Mouse (Mus musculus) limb, embryonic 11.5 days (tissue): Measurements from ENCODE around the gene H2-K1. TPM values are rescaled to one million over a fixed set of nuclear protein-coding genes. Genes with fewer than 3 reads are reported as not detected.
"Not testable (repeated sequence)": the region's sequence is repeated elsewhere in the genome, so short reads cannot be mapped to it uniquely, and the experiment has no call there.

Experiments used
- ATAC-seq: fragments of 200-750 bp; cut with Nextera tagmentation; 2 replicates; pipeline ENCODE4 v1.8.0; 2017; ENCODE audit warnings: low read depth; ENCODE audit not compliant: insufficient number of reproducible peaks, low FRiP score, low TSS enrichment
- DNase-seq: peaks from one replicate; pipeline ENCODE4 v3.0.0-alpha.2; 2015; ENCODE audit warnings: low spot score
- H3K27ac ChIP-seq: fragments of 300-500 bp; sonication (generic); replicated peaks from 2 replicates; pipeline ENCODE4 v1.5.1; 2014; ENCODE audit warnings: low read depth, mild to moderate bottlenecking, low read length
- H3K27me3 ChIP-seq: fragments of 300-500 bp; sonication (generic); 2 replicates; pipeline ENCODE4 v1.6.1; 2014; ENCODE audit warnings: mild to moderate bottlenecking, low read length, mixed read lengths; ENCODE audit not compliant: control insufficient read depth, insufficient read depth
- H3K36me3 ChIP-seq: fragments of 300-500 bp; sonication (generic); 2 replicates; pipeline ENCODE4 v1.6.1; 2014; ENCODE audit warnings: mild to moderate bottlenecking, low read length, moderate library complexity, mixed read lengths; ENCODE audit not compliant: control insufficient read depth, insufficient read depth
- H3K4me1 ChIP-seq: fragments of 300-500 bp; sonication (generic); 2 replicates; pipeline ENCODE4 v1.6.1; 2014; ENCODE audit warnings: low read length, mixed read lengths; ENCODE audit not compliant: control insufficient read depth, insufficient read depth
- H3K4me2 ChIP-seq: fragments of 300-500 bp; sonication (generic); 2 replicates; pipeline ENCODE4 v1.6.1; 2014; ENCODE audit warnings: low read depth, mild to moderate bottlenecking, moderate library complexity; ENCODE audit not compliant: severe bottlenecking
- H3K4me3 ChIP-seq: fragments of 300-500 bp; sonication (generic); 2 replicates; pipeline ENCODE4 v1.5.1; 2014; ENCODE audit warnings: low read depth, low read length
- H3K9ac ChIP-seq: fragments of 300-500 bp; sonication (generic); 2 replicates; pipeline ENCODE4 v1.6.1; 2014; ENCODE audit warnings: mild to moderate bottlenecking, low read length
- H3K9me3 ChIP-seq: fragments of 300-500 bp; sonication (generic); 2 replicates; pipeline ENCODE4 v1.6.1; 2016; ENCODE audit warnings: low read length; ENCODE audit not compliant: control insufficient read depth
- WGBS: fragments of 180-500 bp; shearing (Covaris S2); extraction: QIAGEN DNeasy Blood & Tissue Kit; methylation state at CpG from one replicate; pipeline ENCODE4 v1.1.7; 2014; 5-methylcytosine and 5-hydroxymethylcytosine counted together
- polyA plus RNA-seq: library from polyadenylated mRNA; unstranded; fragments of >200 nt; fragmentation: Nextera tagmentation; extraction: Ambion mirVana; gene quantifications from 2 replicates; pipeline ENCODE4 v1.2.1, GENCODE M21; 2014

Gene H2-K1
- polyA plus RNA-seq, 1 experiment from 2014 or later, result 5.3 TPM

DNA sequence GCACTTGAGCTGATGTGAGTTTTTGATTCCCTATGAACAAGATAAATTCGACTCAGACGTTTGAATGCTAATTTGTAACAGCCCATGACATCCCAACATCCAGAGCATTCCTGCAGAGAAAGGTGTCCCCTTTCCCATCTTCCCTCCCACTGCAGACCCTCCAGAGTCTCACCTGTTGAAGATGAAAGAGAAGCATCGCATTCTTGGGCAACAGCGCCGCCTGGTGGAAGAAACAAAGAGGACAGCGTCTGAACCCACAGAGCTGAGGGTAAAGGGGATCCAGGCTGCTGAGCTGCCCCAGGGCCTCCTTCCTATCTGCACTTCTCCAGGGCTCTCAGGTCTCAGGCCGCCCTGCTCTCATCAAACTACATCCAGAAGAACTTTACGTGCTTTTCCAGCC lies 18.0 kb downstream of the H2-K1 start:
- H3K27ac ChIP-seq, H3K4me3 ChIP-seq, H3K9me3 ChIP-seq, H3K4me1 ChIP-seq, H3K9ac ChIP-seq, ATAC-seq, H3K36me3 ChIP-seq: not testable (repeated sequence)
- 14% methylated on average over 8 of the region's 8 CpGs for WGBS
- peak; percentile 79 for DNase-seq
- Histone ChIP-seq H3K4me2 (peak overlapping the region; percentile 49; the same call in 1 of the 2 replicates), H3K27me3 (peaks cover 25% of the 10 kb centered on the region)

DNA sequence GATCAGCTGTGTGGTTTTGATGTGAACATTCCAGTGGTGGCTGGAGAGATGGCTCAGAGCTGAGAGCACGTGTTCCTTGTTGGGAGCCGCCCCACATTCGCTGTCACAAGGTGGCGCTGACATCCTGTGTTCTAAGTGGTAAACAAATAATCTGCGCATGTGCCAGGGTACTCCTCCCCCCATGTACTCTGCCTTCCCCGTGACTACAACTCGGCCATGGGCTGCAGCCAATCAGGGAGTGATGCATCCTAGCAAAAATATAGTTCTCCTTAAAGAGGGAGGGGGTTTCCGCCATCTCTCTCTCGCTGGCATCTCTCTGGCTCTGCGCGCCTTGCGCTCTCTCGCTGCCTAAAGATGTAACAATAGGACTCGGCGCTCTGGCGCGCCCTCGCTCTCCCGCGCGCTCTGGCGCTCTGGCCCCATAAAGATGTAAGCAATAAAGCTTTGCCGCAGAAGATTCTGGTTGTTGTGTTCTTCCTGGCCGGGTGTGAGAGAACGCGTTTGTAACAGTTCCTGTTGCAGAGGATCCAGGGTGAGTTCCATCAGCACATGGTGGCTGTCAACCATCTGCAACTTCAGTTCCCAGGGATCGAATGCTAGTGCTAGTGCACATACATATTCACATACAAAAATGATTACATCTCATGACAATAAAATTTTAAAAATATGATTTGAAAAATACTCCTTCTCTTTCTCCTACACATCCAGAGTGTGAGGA lies 18.8 kb downstream of the H2-K1 start:
- not testable (repeated sequence) for H3K36me3 ChIP-seq, H3K4me1 ChIP-seq, H3K9me3 ChIP-seq
- DNase-seq (peak; percentile 96), ATAC-seq (peak; percentile 92)
- Histone ChIP-seq H3K27ac (peak overlapping the region; percentile 59; the same call in 1 of the 2 replicates), H3K4me2 (peak overlapping the region; percentile 49), H3K27me3 (peaks cover 29% of the 10 kb centered on the region), H3K4me3 (peak overlapping the region; percentile 43), H3K9ac (peak overlapping the region; percentile 61)
- WGBS, result 1% methylated on average over 27 of the region's 27 CpGs

DNA sequence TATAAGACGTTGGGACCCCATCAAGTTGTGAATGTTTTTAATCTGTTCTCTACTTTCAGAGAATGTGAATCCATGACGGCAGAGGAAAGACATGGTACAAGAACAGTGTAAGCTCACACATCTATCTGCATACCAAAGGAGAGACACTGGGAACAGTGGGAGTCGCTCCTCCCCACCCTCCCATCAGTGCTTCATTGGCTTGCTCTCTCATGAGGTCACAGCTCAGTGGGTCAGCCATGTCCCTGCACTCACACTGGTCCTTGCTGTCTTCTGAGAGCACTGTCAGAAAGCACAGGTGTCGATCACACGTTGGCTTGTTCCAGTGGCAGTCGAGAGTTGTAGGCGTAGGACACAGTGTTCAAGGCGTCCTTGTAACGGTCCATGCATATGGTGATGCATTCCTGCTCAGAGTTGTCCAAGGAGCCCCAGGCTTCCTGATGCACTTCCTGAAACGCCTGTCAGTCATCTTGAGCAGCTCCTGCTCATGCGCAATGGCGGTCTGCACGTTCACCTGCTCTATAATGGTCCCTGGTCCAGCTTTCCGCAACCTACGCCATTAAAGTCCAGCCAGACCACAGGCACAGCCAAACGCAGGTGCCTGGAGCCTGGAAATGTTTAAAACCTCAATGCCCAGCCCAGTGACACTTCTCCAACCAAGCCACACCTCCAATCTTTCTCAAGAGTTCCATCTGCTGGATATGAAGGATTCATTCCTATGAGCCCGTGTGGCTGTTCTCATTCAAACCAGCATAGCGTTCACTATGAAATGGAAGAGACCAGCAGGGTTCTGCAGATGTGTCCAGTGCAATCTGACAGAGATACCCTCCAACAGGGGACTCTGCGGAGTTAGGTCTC lies 19.7 kb downstream of the H2-K1 start:
- Histone ChIP-seq H3K27ac (no peak overlapping the region), H3K27me3 (peaks cover 30% of the 10 kb centered on the region), H3K4me1 (peaks cover 8% of the 10 kb centered on the region; the same call in 1 of the 2 replicates), H3K4me3 (no peak overlapping the region), H3K9me3 (no peaks in the 10 kb centered on the region), H3K4me2 (no peak overlapping the region), H3K36me3 (no peaks in the 10 kb centered on the region), H3K9ac (no peak overlapping the region; the same call in 1 of the 2 replicates)
- no peak for ATAC-seq
- WGBS, result 77% methylated on average over 19 of the region's 19 CpGs
- no peak for DNase-seq

DNA sequence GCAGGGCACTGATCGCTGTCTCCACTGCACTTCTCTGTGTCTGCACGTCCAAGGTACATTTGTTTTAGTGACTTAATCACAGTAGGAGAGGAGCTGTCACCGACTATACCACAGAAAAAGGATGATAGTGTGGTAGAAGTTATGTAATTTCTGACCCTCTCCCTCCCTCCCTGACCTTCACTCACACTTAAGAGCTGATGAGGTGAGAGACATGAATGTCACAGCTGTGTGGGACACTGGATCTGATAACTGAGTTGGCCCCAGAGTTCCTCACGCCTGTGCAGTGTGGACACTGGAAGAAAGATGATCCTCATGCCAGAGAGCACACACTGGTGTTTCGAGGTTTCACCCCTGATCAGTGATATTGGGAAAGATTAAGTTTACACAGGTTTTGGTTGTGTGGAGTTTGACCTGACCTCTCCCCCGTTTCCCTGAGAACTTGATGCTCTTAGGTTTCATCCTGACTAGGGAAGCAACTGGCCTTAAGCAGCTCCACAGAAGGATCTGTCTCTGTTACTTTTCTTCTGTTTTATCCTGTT lies 20.6 kb downstream of the H2-K1 start:
- Histone ChIP-seq H3K27ac (no peak overlapping the region), H3K27me3 (peaks cover 30% of the 10 kb centered on the region), H3K9ac (no peak overlapping the region), H3K9me3 (no peaks in the 10 kb centered on the region), H3K4me2 (no peak overlapping the region), H3K4me3 (no peak overlapping the region), H3K36me3 (no peaks in the 10 kb centered on the region), H3K4me1 (peaks cover 8% of the 10 kb centered on the region; the same call in 1 of the 2 replicates)
- no peak for DNase-seq
- ATAC-seq, result no peak
- 79% methylated on average over 6 of the region's 6 CpGs for WGBS

DNA sequence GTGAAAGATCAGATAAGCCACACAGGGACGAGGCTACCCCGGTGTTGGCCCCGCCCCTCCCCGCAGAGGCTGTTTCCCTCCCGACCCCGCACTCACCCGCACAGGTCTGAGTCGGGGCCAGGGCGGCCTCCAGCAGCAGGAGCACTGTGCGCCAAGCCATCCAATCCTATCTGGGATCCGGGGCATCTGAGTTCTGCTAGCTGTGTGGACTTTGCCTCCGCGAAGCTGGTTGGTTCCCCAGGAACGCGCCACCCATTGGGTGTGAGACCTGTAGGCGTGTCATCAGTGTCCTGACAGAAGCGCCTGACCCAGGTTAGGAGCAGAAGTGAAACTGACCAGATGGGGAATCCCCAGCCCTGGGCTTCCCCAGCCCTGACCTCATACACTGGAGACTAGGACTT lies 21.5 kb downstream of the H2-K1 start:
- DNase-seq (peak; percentile 40), ATAC-seq (no peak)
- no peak overlapping the region for H3K27ac ChIP-seq
- WGBS, result 2% methylated on average over 17 of the region's 17 CpGs
- no peaks in the 10 kb centered on the region for H3K9me3 ChIP-seq
- H3K4me3 ChIP-seq, result peak overlapping the region; percentile 26
- peaks cover 30% of the 10 kb centered on the region for H3K27me3 ChIP-seq
- peaks cover 8% of the 10 kb centered on the region; the same call in 1 of the 2 replicates for H3K4me1 ChIP-seq
- H3K36me3 ChIP-seq, result no peaks in the 10 kb centered on the region
- peak overlapping the region; percentile 54 for H3K4me2 ChIP-seq
- peak overlapping the region; percentile 49 for H3K9ac ChIP-seq

DNA sequence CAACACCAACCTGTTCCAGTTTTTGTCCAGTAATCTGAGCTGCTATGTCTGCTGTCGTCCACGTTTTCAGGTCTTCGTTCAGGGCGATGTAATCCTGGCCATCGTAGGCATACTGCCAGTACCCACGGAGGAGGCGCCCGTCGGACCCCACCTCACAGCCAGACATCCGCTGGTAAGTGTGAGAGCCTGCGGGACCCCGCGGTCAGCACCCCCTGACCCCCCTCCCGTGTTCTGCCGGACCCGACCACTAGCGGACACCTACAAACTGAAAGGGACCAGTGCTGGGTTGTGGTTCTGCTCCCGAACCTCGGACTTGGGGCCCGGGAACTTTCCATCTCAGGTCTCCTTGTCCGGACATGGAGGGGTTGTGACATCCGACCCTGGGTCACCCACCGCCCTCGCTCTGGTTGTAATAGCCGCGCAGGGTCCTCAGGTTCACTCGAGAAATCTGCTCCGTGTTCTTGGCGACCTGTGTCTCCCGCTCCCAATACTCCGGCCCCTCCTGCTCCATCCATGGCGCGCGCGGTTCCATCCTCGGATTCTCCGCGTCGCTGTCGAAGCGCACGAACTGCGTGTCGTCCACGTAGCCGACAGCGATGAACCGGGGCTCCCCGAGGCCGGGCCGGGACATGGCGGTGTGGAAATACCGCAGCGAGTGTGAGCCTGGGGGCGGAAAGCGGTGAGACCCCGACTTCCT lies 22.1 kb downstream of the H2-K1 start:
- ATAC-seq (no peak), DNase-seq (no peak)
- H3K4me3 ChIP-seq, result peak overlapping the region; percentile 26
- H3K4me2 ChIP-seq, result peak overlapping the region; percentile 54
- H3K27ac ChIP-seq, result no peak overlapping the region
- peaks cover 30% of the 10 kb centered on the region for H3K27me3 ChIP-seq
- peak overlapping the region; percentile 49 for H3K9ac ChIP-seq
- no peaks in the 10 kb centered on the region for H3K9me3 ChIP-seq
- peaks cover 8% of the 10 kb centered on the region; the same call in 1 of the 2 replicates for H3K4me1 ChIP-seq
- H3K36me3 ChIP-seq, result no peaks in the 10 kb centered on the region
- 2% methylated on average over 57 of the region's 57 CpGs for WGBS

DNA sequence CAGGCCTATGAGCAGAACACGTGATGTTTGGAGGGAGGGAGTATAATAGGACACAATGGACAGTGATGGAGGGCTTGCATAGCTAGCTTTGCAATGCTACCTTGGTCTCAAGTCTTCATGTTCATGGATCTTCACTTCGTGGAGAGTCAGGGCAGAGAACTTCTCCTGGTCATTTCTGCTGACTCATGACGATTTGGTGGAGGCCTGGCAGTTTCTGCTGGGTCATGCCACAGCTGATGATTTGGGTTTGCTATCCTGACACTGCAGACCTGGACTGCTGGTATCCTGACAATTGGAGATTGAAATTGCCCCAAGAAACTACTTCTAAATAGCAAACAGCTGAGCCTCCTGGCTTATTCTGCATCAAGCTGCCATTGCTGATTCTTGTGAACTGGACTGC lies 26.6 kb downstream of the H2-K1 start:
- peaks cover 5% of the 10 kb centered on the region; the same call in 1 of the 2 replicates for H3K4me1 ChIP-seq
- H3K27me3 ChIP-seq, result peaks cover 20% of the 10 kb centered on the region
- 74% methylated on average over 3 of the region's 3 CpGs for WGBS
- no peak overlapping the region for H3K9ac ChIP-seq
- no peak overlapping the region for H3K4me2 ChIP-seq
- H3K27ac ChIP-seq, result no peak overlapping the region
- ATAC-seq (no peak), DNase-seq (no peak)
- no peaks in the 10 kb centered on the region for H3K36me3 ChIP-seq
- no peaks in the 10 kb centered on the region for H3K9me3 ChIP-seq
- H3K4me3 ChIP-seq, result no peak overlapping the region

DNA sequence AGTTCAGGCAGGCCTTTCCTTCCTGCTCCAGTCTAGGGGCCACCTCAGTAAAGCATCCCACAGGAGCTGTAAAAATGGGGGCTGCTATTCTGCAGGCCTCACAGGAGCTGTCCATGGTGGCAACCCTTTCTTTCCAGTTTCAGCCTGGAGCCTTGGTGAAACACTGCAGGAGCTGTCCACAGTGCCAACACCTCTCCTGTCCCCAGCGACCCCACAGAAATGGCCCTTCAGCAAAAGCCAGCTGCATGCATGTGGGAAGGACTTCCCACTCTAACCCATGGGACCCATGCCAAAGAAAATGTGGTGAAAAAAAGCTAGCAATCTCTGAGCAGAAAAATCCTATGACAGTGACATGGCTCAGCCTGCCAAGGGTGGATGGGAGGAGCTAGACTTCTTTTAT lies 27.5 kb downstream of the H2-K1 start:
- H3K4me1 ChIP-seq, result no peaks in the 10 kb centered on the region; the same call in 1 of the 2 replicates
- H3K27ac ChIP-seq, result no peak overlapping the region
- no peak overlapping the region for H3K4me3 ChIP-seq
- H3K36me3 ChIP-seq, result no peaks in the 10 kb centered on the region
- H3K4me2 ChIP-seq, result no peak overlapping the region
- H3K27me3 ChIP-seq, result peaks cover 11% of the 10 kb centered on the region
- H3K9me3 ChIP-seq, result no peaks in the 10 kb centered on the region
- no peak for ATAC-seq
- WGBS, result 12% methylated on average over 1 of the region's 1 CpGs
- no peak overlapping the region for H3K9ac ChIP-seq
- peak; percentile 80 for DNase-seq
